Mouse (Mus musculus): ENCODE results near the gene Ndufb8. TPM values are rescaled to one million over a fixed set of nuclear protein-coding genes. Genes with fewer than 3 reads are reported as not detected.

The Ndufb8 gene
- polyA plus RNA-seq, 1 experiment from 2014 or later, result 765 TPM

DNA sequence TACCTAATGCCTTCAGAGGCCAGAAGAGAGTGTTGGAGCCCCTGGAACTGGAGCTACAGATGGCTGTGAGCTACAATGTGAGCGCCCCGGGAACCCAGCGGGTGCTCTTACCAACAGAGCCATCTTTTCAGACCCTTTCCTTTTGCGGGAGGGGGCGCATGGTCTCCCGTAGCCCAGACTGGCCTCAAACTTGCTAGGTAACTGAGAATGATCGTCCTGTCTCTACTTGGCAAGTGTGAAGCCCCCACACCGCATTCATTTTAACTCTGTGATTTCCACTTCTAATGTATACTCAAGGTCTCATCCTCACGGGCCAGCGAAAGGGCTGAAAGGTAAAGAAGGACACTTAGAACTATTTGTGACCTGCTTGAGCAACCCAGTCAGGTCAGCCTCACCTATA is 10.9 kb downstream of the Ndufb8 start:
- WGBS, result 53% methylated on average over 10 of the region's 10 CpGs
- H3K27me3 ChIP-seq (ENCODE audit: control insufficient read depth, insufficient read depth, low read length), result peaks cover 17% of the 10 kb centered on the region
- no peak overlapping the region for H3K27ac ChIP-seq
- H3K9ac ChIP-seq, result no peak overlapping the region
- ATAC-seq (ENCODE audit: low FRiP score) (no peak), DNase-seq (ENCODE audit: low spot score) (no peak)
- peaks cover 5% of the 10 kb centered on the region for H3K9me3 ChIP-seq (ENCODE audit: control insufficient read depth, low read length)
- H3K4me2 ChIP-seq (replicated peaks), result peak overlapping the region; percentile 72; the same call in 1 of the 2 replicates
- no peak overlapping the region for H3K4me3 ChIP-seq (replicated peaks; ENCODE audit: low read length)
- 0 out of 2 replicates have a peak, but pooled peaks cover 7% of the 10 kb centered on the region for H3K4me1 ChIP-seq (replicated peaks; ENCODE audit: control insufficient read depth, insufficient read depth, low read length)
- peaks cover 15% of the 10 kb centered on the region for H3K36me3 ChIP-seq (replicated peaks; ENCODE audit: control insufficient read depth, insufficient read depth)

DNA sequence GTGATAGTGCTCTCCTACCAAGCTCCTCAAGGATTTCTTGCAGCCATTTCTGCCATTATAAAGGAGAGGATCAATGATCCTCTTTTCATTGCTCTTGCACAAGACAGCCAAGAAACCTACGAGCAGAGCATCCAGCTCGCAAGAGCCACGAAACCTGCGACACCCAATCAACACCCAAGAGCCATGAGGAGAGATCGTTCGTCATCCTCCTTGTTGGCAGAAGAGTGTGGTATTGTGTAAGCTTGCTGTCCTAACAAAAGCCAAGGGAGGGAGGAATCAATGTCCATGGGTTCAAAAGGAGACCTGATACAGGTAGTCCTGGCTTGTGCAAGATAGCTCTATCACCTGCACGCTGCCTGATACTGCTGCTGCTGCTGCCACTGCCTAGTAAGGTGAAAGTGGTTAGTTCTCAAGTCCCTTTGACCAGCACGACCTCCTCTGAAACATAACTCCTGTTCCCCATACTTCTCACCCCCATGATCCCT is 12.5 kb downstream of the Ndufb8 start:
- WGBS, result 88% methylated on average over 8 of the region's 8 CpGs
- Histone ChIP-seq H3K9ac (no peak overlapping the region), H3K4me1 (replicated peaks; ENCODE audit: control insufficient read depth, insufficient read depth, low read length) (0 out of 2 replicates have a peak, but pooled peaks cover 7% of the 10 kb centered on the region)

DNA sequence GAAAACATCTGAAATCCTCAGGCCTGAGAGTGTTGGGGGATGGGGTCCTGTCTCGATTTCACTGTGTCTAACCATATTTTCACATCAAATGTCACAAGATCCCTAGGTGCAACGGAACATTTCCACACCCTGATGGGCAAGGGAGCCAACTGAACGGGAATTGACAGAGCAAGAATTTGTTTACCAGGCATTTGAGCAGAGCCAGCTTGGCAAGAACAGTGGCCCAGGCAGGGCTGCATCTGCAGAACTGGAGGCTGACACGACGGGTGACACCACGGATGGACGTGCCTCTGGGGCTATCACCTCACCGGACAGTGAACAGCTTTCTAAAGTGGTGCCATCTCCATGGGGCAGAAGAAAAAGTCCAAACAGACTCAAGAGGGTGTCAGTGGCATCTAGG is 17.8 kb downstream of the Ndufb8 start:
- ATAC-seq (ENCODE audit: low FRiP score), result no peak
- Histone ChIP-seq H3K4me1 (replicated peaks; ENCODE audit: control insufficient read depth, insufficient read depth, low read length) (no peaks in the 10 kb centered on the region), H3K27me3 (ENCODE audit: control insufficient read depth, insufficient read depth, low read length) (no peaks in the 10 kb centered on the region), H3K4me2 (replicated peaks) (no peak overlapping the region), H3K27ac (no peak overlapping the region), H3K9me3 (ENCODE audit: control insufficient read depth, low read length) (peaks cover 5% of the 10 kb centered on the region), H3K36me3 (replicated peaks; ENCODE audit: control insufficient read depth, insufficient read depth) (no peaks in the 10 kb centered on the region), H3K9ac (no peak overlapping the region), H3K4me3 (replicated peaks; ENCODE audit: low read length) (no peak overlapping the region)
- WGBS, result 88% methylated on average over 8 of the region's 8 CpGs
- no peak for DNase-seq (ENCODE audit: low spot score)

More for the DNA sequence above, 12.5 kb downstream of the Ndufb8 start:
- ATAC-seq (ENCODE audit: low FRiP score), result no peak
- H3K27me3 ChIP-seq (ENCODE audit: control insufficient read depth, insufficient read depth, low read length), result peaks cover 17% of the 10 kb centered on the region
- DNase-seq (ENCODE audit: low spot score), result no peak
- H3K4me3 ChIP-seq (replicated peaks; ENCODE audit: low read length), result no peak overlapping the region
- H3K36me3 ChIP-seq (replicated peaks; ENCODE audit: control insufficient read depth, insufficient read depth), result no peaks in the 10 kb centered on the region
- peaks cover 5% of the 10 kb centered on the region for H3K9me3 ChIP-seq (ENCODE audit: control insufficient read depth, low read length)
- no peak overlapping the region for H3K4me2 ChIP-seq (replicated peaks)
- H3K27ac ChIP-seq, result no peak overlapping the region

DNA sequence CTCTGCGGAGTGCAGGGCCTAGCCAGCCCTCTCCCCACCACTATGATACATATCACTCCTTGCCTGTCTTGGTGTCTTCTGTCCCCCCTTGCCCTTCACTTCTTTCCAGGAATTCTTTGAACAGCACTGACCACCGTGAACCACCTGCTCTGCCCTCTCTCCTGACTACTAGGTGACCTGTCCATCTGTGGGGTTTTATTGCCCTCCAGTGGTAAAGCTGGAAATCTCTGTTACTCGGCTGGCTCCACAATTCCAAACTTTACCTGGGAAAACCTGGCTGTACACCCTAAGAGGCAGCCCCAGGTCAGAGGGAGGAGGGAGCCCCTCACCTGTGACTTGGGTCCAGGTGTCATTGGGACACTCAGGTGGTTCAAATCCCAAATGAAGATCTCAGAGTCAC is 19.9 kb downstream of the Ndufb8 start:
- H3K9me3 ChIP-seq (ENCODE audit: control insufficient read depth, low read length), result no peaks in the 10 kb centered on the region; the same call in 1 of the 2 replicates
- H3K9ac ChIP-seq, result no peak overlapping the region
- no peaks in the 10 kb centered on the region for H3K36me3 ChIP-seq (replicated peaks; ENCODE audit: control insufficient read depth, insufficient read depth)
- no peak overlapping the region for H3K4me2 ChIP-seq (replicated peaks)
- H3K27me3 ChIP-seq (ENCODE audit: control insufficient read depth, insufficient read depth, low read length), result no peaks in the 10 kb centered on the region
- WGBS, result 35% methylated on average over 3 of the region's 3 CpGs
- H3K4me1 ChIP-seq (replicated peaks; ENCODE audit: control insufficient read depth, insufficient read depth, low read length), result no peaks in the 10 kb centered on the region
- H3K27ac ChIP-seq, result no peak overlapping the region
- no peak for ATAC-seq (ENCODE audit: low FRiP score)
- DNase-seq (ENCODE audit: low spot score), result no peak
- H3K4me3 ChIP-seq (replicated peaks; ENCODE audit: low read length), result no peak overlapping the region

DNA sequence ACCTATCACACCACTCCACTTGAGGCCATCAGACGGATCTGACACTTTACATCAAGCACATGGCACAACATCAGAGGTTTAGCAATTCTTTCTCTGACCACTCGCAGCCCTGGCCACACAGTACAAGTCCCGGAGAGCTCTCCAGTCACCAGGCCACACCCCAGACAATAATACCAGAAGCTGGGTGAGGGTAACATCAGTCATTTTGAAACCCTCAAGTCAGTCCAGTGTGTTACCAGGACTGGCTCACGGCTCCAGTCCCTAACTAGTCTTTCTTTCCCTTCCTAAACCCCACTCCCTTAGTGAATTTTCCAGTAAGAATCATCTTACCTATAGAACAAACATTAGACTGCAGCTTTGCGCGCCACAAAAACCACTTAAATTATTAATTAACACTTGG is 25.2 kb downstream of the Ndufb8 start:
- no peak overlapping the region for H3K27ac ChIP-seq
- no peak overlapping the region for H3K9ac ChIP-seq
- no peaks in the 10 kb centered on the region for H3K9me3 ChIP-seq (ENCODE audit: control insufficient read depth, low read length)
- DNase-seq (ENCODE audit: low spot score), result no peak
- 85% methylated on average over 6 of the region's 6 CpGs for WGBS
- no peak for ATAC-seq (ENCODE audit: low FRiP score)
- no peaks in the 10 kb centered on the region for H3K36me3 ChIP-seq (replicated peaks; ENCODE audit: control insufficient read depth, insufficient read depth)
- no peak overlapping the region for H3K4me2 ChIP-seq (replicated peaks)
- H3K27me3 ChIP-seq (ENCODE audit: control insufficient read depth, insufficient read depth, low read length), result no peaks in the 10 kb centered on the region; the same call in 1 of the 2 replicates
- no peaks in the 10 kb centered on the region for H3K4me1 ChIP-seq (replicated peaks; ENCODE audit: control insufficient read depth, insufficient read depth, low read length)
- no peak overlapping the region for H3K4me3 ChIP-seq (replicated peaks; ENCODE audit: low read length)

DNA sequence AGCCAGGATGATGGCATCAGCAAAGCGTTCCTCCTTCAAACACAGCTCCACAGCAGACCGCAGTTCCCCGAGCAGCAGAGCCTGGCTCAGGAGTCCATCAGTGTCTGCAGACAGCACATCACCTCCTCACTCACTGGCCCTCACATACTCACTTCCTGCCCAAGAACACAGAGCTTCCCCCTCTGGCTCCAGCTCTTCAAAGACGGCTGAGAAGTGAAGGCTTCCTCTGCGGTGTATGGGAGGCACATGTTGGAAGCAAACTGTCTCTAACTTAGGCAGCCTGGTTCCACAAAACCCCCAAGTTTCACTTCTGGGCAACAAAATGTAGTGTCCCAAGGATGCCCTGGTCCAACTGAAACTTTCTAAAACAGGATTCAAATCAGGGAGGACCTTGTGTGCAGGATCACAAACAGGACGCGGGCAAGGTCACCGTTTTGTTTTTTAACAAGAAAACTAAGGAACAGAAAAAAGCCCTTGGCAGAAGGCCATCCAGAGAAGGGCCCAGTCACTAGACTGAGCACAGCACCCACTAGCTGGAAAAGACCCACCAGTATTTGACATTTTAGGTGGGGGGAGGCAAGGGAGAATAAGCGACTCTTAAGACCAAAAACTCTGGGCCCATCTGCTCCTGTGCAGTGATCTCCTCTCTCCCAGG is 29.6 kb downstream of the Ndufb8 start:
- Histone ChIP-seq H3K4me2 (replicated peaks) (no peak overlapping the region), H3K27me3 (ENCODE audit: control insufficient read depth, insufficient read depth, low read length) (peaks cover 12% of the 10 kb centered on the region), H3K4me3 (replicated peaks; ENCODE audit: low read length) (no peak overlapping the region), H3K4me1 (replicated peaks; ENCODE audit: control insufficient read depth, insufficient read depth, low read length) (no peaks in the 10 kb centered on the region), H3K9ac (no peak overlapping the region), H3K36me3 (replicated peaks; ENCODE audit: control insufficient read depth, insufficient read depth) (no peaks in the 10 kb centered on the region), H3K9me3 (ENCODE audit: control insufficient read depth, low read length) (no peaks in the 10 kb centered on the region), H3K27ac (no peak overlapping the region)
- WGBS, result 87% methylated on average over 9 of the region's 9 CpGs
- no peak for ATAC-seq (ENCODE audit: low FRiP score)
- no peak for DNase-seq (ENCODE audit: low spot score)

DNA sequence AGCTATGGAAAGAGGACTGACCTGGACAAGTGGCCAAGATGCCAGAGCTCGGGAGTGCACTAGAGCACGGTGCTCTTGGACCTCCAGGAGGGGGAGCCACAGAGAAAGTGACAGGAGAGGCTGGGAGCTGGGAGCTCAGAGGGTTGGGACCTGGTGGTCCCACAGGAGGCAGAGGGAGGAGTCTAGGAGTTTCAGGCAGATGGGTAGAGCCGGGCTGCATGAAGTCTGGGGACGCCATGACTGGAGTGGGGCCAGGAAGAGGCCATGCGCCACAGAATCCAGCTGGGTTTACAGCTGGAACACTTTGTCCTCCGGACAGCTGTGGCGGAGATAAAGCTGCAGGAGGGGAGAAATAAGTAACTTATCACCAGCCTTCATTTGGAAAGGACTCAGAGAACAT is 36.1 kb downstream of the Ndufb8 start:
- ATAC-seq (ENCODE audit: low FRiP score) (no peak), DNase-seq (ENCODE audit: low spot score) (no peak)
- Histone ChIP-seq H3K4me3 (replicated peaks; ENCODE audit: low read length) (no peak overlapping the region), H3K36me3 (replicated peaks; ENCODE audit: control insufficient read depth, insufficient read depth) (no peaks in the 10 kb centered on the region), H3K4me2 (replicated peaks) (no peak overlapping the region), H3K27me3 (ENCODE audit: control insufficient read depth, insufficient read depth, low read length) (peaks cover 71% of the 10 kb centered on the region), H3K9ac (no peak overlapping the region), H3K27ac (no peak overlapping the region), H3K4me1 (replicated peaks; ENCODE audit: control insufficient read depth, insufficient read depth, low read length) (no peaks in the 10 kb centered on the region; the same call in 1 of the 2 replicates), H3K9me3 (ENCODE audit: control insufficient read depth, low read length) (no peaks in the 10 kb centered on the region)
- WGBS, result 20% methylated on average over 7 of the region's 7 CpGs

DNA sequence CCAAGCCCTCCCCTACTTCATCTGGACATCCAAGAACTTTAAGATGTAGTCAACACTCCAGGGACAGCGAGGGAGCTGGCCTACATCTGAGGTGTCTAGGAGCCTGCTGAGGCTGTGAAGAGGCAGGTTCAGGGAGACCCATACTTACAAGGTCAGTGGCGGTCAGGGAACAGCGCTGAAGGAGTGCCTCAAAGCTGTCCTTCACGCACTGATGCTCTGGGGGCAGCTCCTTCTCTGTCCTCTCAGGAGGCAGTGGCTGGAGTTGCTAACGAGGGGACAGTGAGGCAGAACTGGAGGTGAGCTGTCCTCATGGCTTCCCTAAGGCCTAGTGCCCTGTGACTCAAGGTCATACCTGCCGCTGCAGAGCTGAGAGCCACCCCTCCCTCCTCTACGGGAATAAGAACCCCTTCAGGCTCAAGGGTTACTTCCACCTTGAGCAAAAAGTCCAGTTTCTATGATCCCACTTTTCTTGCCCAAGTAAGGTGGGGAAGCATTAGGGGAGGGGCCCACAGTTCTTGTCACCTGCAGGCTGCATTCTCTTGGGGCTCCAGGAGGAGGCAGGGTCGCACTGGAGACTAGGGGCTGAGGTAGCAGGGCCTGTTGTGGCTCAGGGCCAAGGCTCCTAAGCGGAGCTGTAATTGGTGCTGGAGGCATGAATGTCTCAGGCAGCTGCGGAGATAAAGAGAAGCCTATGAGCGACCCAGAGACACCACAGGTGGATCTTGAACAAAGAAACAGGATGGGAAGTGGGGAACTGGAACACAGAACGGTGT is 37.1 kb downstream of the Ndufb8 start:
- Histone ChIP-seq H3K4me1 (replicated peaks; ENCODE audit: control insufficient read depth, insufficient read depth, low read length) (no peaks in the 10 kb centered on the region; the same call in 1 of the 2 replicates), H3K27ac (no peak overlapping the region), H3K4me2 (replicated peaks) (no peak overlapping the region), H3K27me3 (ENCODE audit: control insufficient read depth, insufficient read depth, low read length) (peaks cover 74% of the 10 kb centered on the region), H3K9me3 (ENCODE audit: control insufficient read depth, low read length) (no peaks in the 10 kb centered on the region), H3K9ac (no peak overlapping the region), H3K4me3 (replicated peaks; ENCODE audit: low read length) (no peak overlapping the region), H3K36me3 (replicated peaks; ENCODE audit: control insufficient read depth, insufficient read depth) (no peaks in the 10 kb centered on the region)
- WGBS, result 46% methylated on average over 12 of the region's 12 CpGs
- DNase-seq (ENCODE audit: low spot score) (no peak), ATAC-seq (ENCODE audit: low FRiP score) (no peak)

DNA sequence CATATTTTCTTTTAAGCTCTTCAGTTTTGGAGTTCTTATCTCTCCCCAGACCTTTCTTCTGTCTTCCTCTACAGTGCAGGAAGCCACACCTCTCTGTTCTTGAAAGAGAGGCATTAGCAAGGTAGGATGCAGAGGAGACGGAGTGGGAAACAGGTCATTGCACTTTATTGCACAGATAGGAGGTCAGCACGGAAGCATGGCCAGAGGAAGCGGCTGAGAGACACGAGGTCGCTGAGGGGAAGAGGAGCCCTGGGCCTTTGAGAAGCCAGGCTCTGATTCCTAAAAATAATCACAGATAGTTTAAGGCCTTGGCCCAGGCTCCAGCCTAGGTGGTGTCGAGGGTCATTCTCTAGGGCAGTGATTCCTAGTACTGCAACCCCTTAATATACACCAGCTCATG is 39.5 kb downstream of the Ndufb8 start:
- WGBS, result 35% methylated on average over 6 of the region's 6 CpGs
- H3K4me3 ChIP-seq (replicated peaks; ENCODE audit: low read length), result no peak overlapping the region
- H3K9ac ChIP-seq, result no peak overlapping the region
- H3K27ac ChIP-seq, result no peak overlapping the region
- DNase-seq (ENCODE audit: low spot score) (no peak), ATAC-seq (ENCODE audit: low FRiP score) (no peak)
- H3K9me3 ChIP-seq (ENCODE audit: control insufficient read depth, low read length), result no peaks in the 10 kb centered on the region
- H3K36me3 ChIP-seq (replicated peaks; ENCODE audit: control insufficient read depth, insufficient read depth), result no peaks in the 10 kb centered on the region
- no peak overlapping the region for H3K4me2 ChIP-seq (replicated peaks)
- peaks cover 12% of the 10 kb centered on the region for H3K4me1 ChIP-seq (replicated peaks; ENCODE audit: control insufficient read depth, insufficient read depth, low read length)
- H3K27me3 ChIP-seq (ENCODE audit: control insufficient read depth, insufficient read depth, low read length), result peaks cover 93% of the 10 kb centered on the region
